Comparison of ENCODE assay signal across 18 mouse cellular contexts in the genomic region with DNA sequence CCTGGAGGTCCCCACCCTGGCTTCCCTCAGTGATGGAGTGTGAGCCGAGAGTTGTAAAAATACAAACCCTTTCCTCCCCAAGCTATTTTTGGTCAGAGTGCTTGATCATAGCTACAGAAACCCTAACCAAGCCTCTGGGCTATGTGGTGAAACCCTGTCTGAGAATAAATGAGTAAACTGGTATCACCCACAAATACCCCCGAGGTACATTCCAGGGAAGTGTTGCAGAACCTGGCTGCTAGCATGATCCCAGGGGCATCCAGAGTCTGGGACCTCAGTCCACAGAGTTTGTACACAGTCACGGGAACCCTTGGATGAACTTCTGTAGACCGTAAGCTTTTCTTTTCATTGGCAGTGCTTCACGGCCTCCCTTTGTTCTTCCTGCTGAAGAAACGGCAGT. TPM values are rescaled to one million over a fixed set of nuclear protein-coding genes. Genes with fewer than 3 reads are reported as not detected.
A peak's percentile ranks its signal among the peaks of the same experiment; 100 is the strongest.
DNase-seq lines count a peak whose midpoint lies in the region; ATAC-seq and TF ChIP-seq lines count a peak whose summit lies in the region.
"Had no signal": no experiment of that assay in that cellular context is flagged by ENCODE, and none has a peak within 500 bp of the region (broad histone marks: within the 10 kb centered on the region; RNA-seq: fewer than 3 reads in every experiment).

No protein-coding gene starts in this region.

- no peak for ATAC-seq in kidney, embryonic 16.5 days (ENCODE audit: low FRiP score, low TSS enrichment)
- ATAC-seq in intestine, postnatal 0 days, result no peak
- ATAC-seq: forebrain, postnatal 0 days had no signal

- no peak overlapping the region for H3K9ac ChIP-seq in kidney, embryonic 16.5 days (replicated peaks; ENCODE audit: low read length)
- no peak overlapping the region for H3K9ac ChIP-seq in intestine, postnatal 0 days (ENCODE audit: low read depth, low read length)
- H3K9ac ChIP-seq: forebrain, postnatal 0 days; heart, embryonic 15.5 days; lung, embryonic 14.5 days; midbrain, embryonic 12.5 days had no signal

- peak; percentile 61 for DNase-seq in 3T3-L1 (ENCODE audit: low read depth, low spot score)
- DNase-seq in NIH3T3 (ENCODE audit: low read depth), result peak; percentile 63
- peak; percentile 85 for DNase-seq in fibroblast of lung, adult 2 months (ENCODE audit: low read depth)
- DNase-seq in thymus, adult 2 months, result no peak
- no peak for DNase-seq in layer of hippocampus, adult 18-20 months (ENCODE audit: low spot score in 2 of 2)
- DNase-seq in layer of hippocampus, postnatal 10 days (ENCODE audit: low spot score in 2 of 2), result no peak
- DNase-seq: adrenal gland, postnatal 36 days; cerebellum, postnatal 10 days; embryo, embryonic 11 days; forebrain, postnatal 0 days; heart, adult 2 months; lung, embryonic 14.5 days had no signal

- peak overlapping the region; percentile 14; the same call in 1 of the 2 replicates for H3K27ac ChIP-seq in kidney, embryonic 16.5 days (ENCODE audit: low read length)
- H3K27ac ChIP-seq in thymus, adult 2 months (ENCODE audit: control insufficient read depth, insufficient read depth, low read length), result no peak overlapping the region
- no peak overlapping the region for H3K27ac ChIP-seq in intestine, postnatal 0 days (ENCODE audit: low read depth, low read length)
- H3K27ac ChIP-seq: heart, adult 2 months; heart, embryonic 15.5 days; midbrain, embryonic 12.5 days had no signal

- H3K4me2 ChIP-seq in kidney, embryonic 16.5 days (replicated peaks; ENCODE audit: low read depth, low read length), result no peak overlapping the region
- no peak overlapping the region for H3K4me2 ChIP-seq in intestine, postnatal 0 days (replicated peaks; ENCODE audit: low read depth)
- H3K4me2 ChIP-seq: heart, embryonic 15.5 days; liver, embryonic 11.5 days; lung, embryonic 14.5 days; midbrain, embryonic 12.5 days had no signal

- 25% methylated on average over 6 of the region's 6 CpGs for WGBS in kidney, embryonic 16.5 days
- WGBS in thymus, adult 2 months, result 84% methylated on average over 6 of the region's 6 CpGs
- WGBS in intestine, postnatal 0 days, result 76% methylated on average over 6 of the region's 6 CpGs

- peaks cover 22% of the 10 kb centered on the region for H3K4me1 ChIP-seq in kidney, embryonic 16.5 days (ENCODE audit: insufficient read depth, low read length)
- peaks cover 8% of the 10 kb centered on the region; the same call in 1 of the 2 replicates for H3K4me1 ChIP-seq in thymus, adult 2 months (replicated peaks; ENCODE audit: control insufficient read depth, insufficient read depth, low read length)
- no peaks in the 10 kb centered on the region for H3K4me1 ChIP-seq in intestine, postnatal 0 days (replicated peaks; ENCODE audit: control insufficient read depth, insufficient read depth, low read length)

- no peak for TF ChIP-seq POLR2A in thymus, adult 2 months (IDR thresholded peaks at IDR 0.05; ENCODE audit: control insufficient read depth, extremely low read depth, insufficient read depth, low read length, poor library complexity)

- H3K4me3 ChIP-seq in kidney, embryonic 16.5 days (ENCODE audit: low read length), result no peak overlapping the region
- no peak overlapping the region for H3K4me3 ChIP-seq in thymus, adult 2 months (ENCODE audit: control insufficient read depth, insufficient read depth, low read length)
- H3K4me3 ChIP-seq in intestine, postnatal 0 days (ENCODE audit: low read depth, low read length), result no peak overlapping the region
- H3K4me3 ChIP-seq: erythroblast, embryonic 14.5 days; heart, adult 2 months; heart, embryonic 15.5 days; midbrain, embryonic 12.5 days had no signal

- no peaks in the 10 kb centered on the region for H3K27me3 ChIP-seq in kidney, embryonic 16.5 days (ENCODE audit: insufficient read depth, low read length)
- H3K27me3 ChIP-seq in thymus, adult 2 months (ENCODE audit: control insufficient read depth, insufficient read depth, low read length), result no peaks in the 10 kb centered on the region; the same call in 1 of the 2 replicates
- H3K27me3 ChIP-seq in intestine, postnatal 0 days (replicated peaks; ENCODE audit: control insufficient read depth, insufficient read depth, low read length), result no peaks in the 10 kb centered on the region
- H3K27me3 ChIP-seq: heart, embryonic 15.5 days had no signal

- H3K9me3 ChIP-seq in kidney, embryonic 16.5 days (ENCODE audit: low read length), result no peaks in the 10 kb centered on the region
- H3K9me3 ChIP-seq in intestine, postnatal 0 days (ENCODE audit: control insufficient read depth), result no peaks in the 10 kb centered on the region
- H3K9me3 ChIP-seq: heart, embryonic 15.5 days; midbrain, embryonic 12.5 days had no signal

- H3K36me3 ChIP-seq in kidney, embryonic 16.5 days (ENCODE audit: insufficient read depth, low read length), result no peaks in the 10 kb centered on the region
- no peaks in the 10 kb centered on the region for H3K36me3 ChIP-seq in thymus, adult 2 months (ENCODE audit: control insufficient read depth, insufficient read depth, low read length)
- no peaks in the 10 kb centered on the region for H3K36me3 ChIP-seq in intestine, postnatal 0 days (ENCODE audit: control insufficient read depth, insufficient read depth)
- H3K36me3 ChIP-seq: heart, embryonic 15.5 days; midbrain, embryonic 12.5 days had no signal

- no peak for TF ChIP-seq CTCF in thymus, adult 2 months (IDR thresholded peaks at IDR 0.05; ENCODE audit: borderline replicate concordance, control insufficient read depth, extremely low read depth, insufficient read depth, low read length, poor library complexity)
- TF ChIP-seq CTCF in intestine, postnatal 0 days (IDR thresholded peaks at IDR 0.05; ENCODE audit: low read depth), result no peak

RNA-seq across cellular contexts. Expression of gene Atp11a, which starts 3.8 kb away (rescaled TPM):
- 14.4 and 18.5 TPM in 2 replicates for polyA plus RNA-seq in kidney, embryonic 16.5 days (2015; fragmentation: Nextera tagmentation; extraction: Ambion mirVana)
- 60.9 and 64.8 TPM in 2 replicates for polyA plus RNA-seq in thymus, adult 2 months (2012; rRNA removed)
- 23.3 and 24.3 TPM in 2 replicates for polyA plus RNA-seq in intestine, postnatal 0 days (2015; fragmentation: Nextera tagmentation; extraction: Ambion mirVana)
- 10 to 100 TPM; 58.9 to 59.9 TPM for total RNA-seq in layer of hippocampus, adult 18-20 months (2021)
- total RNA-seq in layer of hippocampus, postnatal 10 days (2021), result 10 to 100 TPM; 61.5 to 65.5 TPM

Comparison
In these comparisons a context has a peak if more than half of its experiments do, and no peak if none do; other contexts are left out.
1. DNase-seq: peak in 3T3-L1 (single experiment), NIH3T3 (single experiment) and fibroblast of lung, adult 2 months (single experiment); none in thymus, adult 2 months (single experiment), layer of hippocampus, adult 18-20 months (0 of 2) and layer of hippocampus, postnatal 10 days (0 of 2).